Mouse (Mus musculus): ENCODE measurements around the gene Sh3pxd2a. TPM values are rescaled to one million over a fixed set of nuclear protein-coding genes. Genes with fewer than 3 reads are reported as not detected.
A peak's percentile ranks its signal among the peaks of the same experiment; 100 is the strongest.

Gene Sh3pxd2a
- total and polyA plus RNA-seq, 3 experiments, result 3.9 to 11.3 TPM; not detected in 1

DNA sequence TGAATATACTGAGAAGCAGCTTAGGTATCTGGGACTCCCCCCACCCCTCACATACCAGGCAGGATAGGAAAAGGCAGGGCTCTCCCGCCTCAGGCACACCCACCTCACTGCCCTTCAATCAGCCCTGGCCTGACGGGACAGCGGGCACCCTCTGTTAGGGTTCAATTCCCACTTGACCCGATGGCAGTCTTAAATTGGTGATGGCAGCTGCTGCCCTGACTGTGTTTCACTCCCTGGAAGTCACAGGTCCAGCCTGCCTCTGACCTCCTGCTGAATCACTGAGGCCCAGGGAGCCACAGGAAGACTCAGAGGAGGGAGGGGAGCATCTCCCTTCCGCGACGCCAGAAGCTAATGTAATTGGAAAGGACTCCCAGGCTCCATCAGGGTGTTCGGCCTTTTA, 117.6 kb downstream of the Sh3pxd2a start:
- Histone ChIP-seq H3K9me3 (replicated peaks; ENCODE audit: insufficient read depth, low read length) (no peaks in the 10 kb centered on the region), H3K4me3 (ENCODE audit: control insufficient read depth in 1 of 2, insufficient read depth in 1 of 2, low read depth in 2 of 2, low read length in 2 of 2) (no peak overlapping the region), H3K4me1 (ENCODE audit: control insufficient read depth in 1 of 2, insufficient read depth in 2 of 2, low read length in 2 of 2) (peaks cover 0 to 5% of the 10 kb centered on the region in 2 experiments; a peak in 2 of 4 replicates), H3K27ac (ENCODE audit: control insufficient read depth, low read depth, low read length) (no peak overlapping the region), H3K36me3 (ENCODE audit: control insufficient read depth in 1 of 2, insufficient read depth in 2 of 2, low read length in 2 of 2) (no peaks in the 10 kb centered on the region), H3K27me3 (ENCODE audit: control insufficient read depth in 1 of 2, insufficient read depth in 2 of 2, low read length in 2 of 2) (no peaks in the 10 kb centered on the region), H3K9ac (ENCODE audit: control insufficient read depth, low read depth, low read length, poor library complexity, severe bottlenecking) (no peak overlapping the region), H3K79me2 (ENCODE audit: control insufficient read depth, insufficient read depth, low read length, poor library complexity) (no peaks in the 10 kb centered on the region)
- DNase-seq (ENCODE audit: low read depth, low spot score), result no peak
- TF ChIP-seq MYB (IDR thresholded peaks at IDR 0.05; ENCODE audit: low read depth, low read length) (no peak), MAZ (IDR thresholded peaks at IDR 0.05; ENCODE audit: low read depth, low read length) (no peak), JUND (IDR thresholded peaks at IDR 0.05; ENCODE audit: low read depth, low read length) (no peak), MEF2A (IDR thresholded peaks at IDR 0.05; ENCODE audit: extremely low read depth, insufficient replicate concordance, low read depth, low read length, poor library complexity, severe bottlenecking) (no peak), ZMIZ1 (IDR thresholded peaks at IDR 0.05; ENCODE audit: low read depth, low read length) (no peak), CHD2 (IDR thresholded peaks at IDR 0.05; ENCODE audit: low read length) (no peak), TCF12 (IDR thresholded peaks at IDR 0.05; ENCODE audit: low read depth, low read length) (no peak), BHLHE40 (IDR thresholded peaks at IDR 0.05; ENCODE audit: borderline replicate concordance, low read depth, low read length) (no peak), CHD1 (IDR thresholded peaks at IDR 0.05; ENCODE audit: low read depth, low read length) (no peak), MAX (IDR thresholded peaks at IDR 0.05; ENCODE audit: low read length) (no peak), GATA1 (IDR thresholded peaks at IDR 0.05; ENCODE audit: low read depth, low read length) (no peak), TAL1 (IDR thresholded peaks at IDR 0.05; ENCODE audit: low read length) (no peak), POLR2A (IDR thresholded peaks at IDR 0.05; ENCODE audit: control insufficient read depth in 1 of 2, insufficient read depth in 1 of 2, low read depth in 1 of 2, low read length in 2 of 2, poor library complexity in 1 of 2) (no peak), ZKSCAN1 (IDR thresholded peaks at IDR 0.05; ENCODE audit: low read depth, low read length) (no peak)

DNA sequence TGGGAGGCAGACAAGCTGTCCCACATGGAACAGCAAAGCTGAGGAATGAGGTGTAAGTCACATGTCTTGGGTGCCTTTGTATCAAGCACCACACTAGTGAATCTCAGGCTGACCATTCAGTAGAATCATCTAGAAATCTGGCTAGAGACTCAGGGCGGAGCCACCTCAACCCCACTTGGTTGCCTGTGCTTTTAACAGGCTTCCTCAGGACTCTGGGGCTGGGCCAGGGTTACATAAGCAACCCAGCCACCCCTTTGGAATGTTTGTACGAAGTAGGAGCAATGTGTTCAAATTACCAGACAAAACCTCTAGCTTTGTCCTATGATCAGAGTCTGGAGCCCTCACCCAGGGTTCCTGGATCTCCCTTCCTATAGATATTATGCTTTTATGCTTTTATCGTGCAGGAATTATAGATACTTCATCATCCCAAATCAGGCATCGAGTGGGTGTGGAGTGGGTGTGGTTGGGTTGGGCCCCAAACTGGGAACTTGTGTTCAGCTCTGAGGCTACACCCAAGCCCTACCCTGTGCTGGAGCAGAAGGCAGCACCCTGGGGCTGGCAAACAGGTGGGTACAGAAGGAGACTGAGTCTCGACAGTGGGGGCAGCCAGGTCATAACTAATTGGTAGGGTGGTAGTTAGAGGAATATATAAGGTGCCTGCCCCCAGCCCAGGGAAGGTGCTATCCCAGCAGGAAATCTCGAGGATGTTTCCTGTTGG, 118.2 kb downstream of the Sh3pxd2a start:
- no peak overlapping the region for H3K9ac ChIP-seq (ENCODE audit: control insufficient read depth, low read depth, low read length, poor library complexity, severe bottlenecking)
- TF ChIP-seq ZKSCAN1 (IDR thresholded peaks at IDR 0.05; ENCODE audit: low read depth, low read length) (no peak), KAT2A (conservative IDR thresholded peaks at IDR 0.05; ENCODE audit: low read depth, low read length) (no peak), TAL1 (IDR thresholded peaks at IDR 0.05; ENCODE audit: low read length) (no peak), NRF1 (IDR thresholded peaks at IDR 0.05; ENCODE audit: insufficient read depth, low read depth, low read length, poor library complexity, severe bottlenecking) (no peak), HCFC1 (IDR thresholded peaks at IDR 0.05; ENCODE audit: low read depth, low read length) (no peak)
- peak; percentile 37 for DNase-seq (ENCODE audit: low read depth, low spot score)
- H3K9me3 ChIP-seq (replicated peaks; ENCODE audit: insufficient read depth, low read length), result no peaks in the 10 kb centered on the region
- no peaks in the 10 kb centered on the region for H3K79me2 ChIP-seq (ENCODE audit: control insufficient read depth, insufficient read depth, low read length, poor library complexity)
- H3K4me3 ChIP-seq (ENCODE audit: control insufficient read depth in 1 of 2, insufficient read depth in 1 of 2, low read depth in 2 of 2, low read length in 2 of 2), result no peak overlapping the region
- H3K27me3 ChIP-seq (ENCODE audit: control insufficient read depth in 1 of 2, insufficient read depth in 2 of 2, low read length in 2 of 2), result no peaks in the 10 kb centered on the region
- H3K36me3 ChIP-seq (ENCODE audit: control insufficient read depth in 1 of 2, insufficient read depth in 2 of 2, low read length in 2 of 2), result no peaks in the 10 kb centered on the region
- H3K4me1 ChIP-seq (ENCODE audit: control insufficient read depth in 1 of 2, insufficient read depth in 2 of 2, low read length in 2 of 2), result peaks cover 0 to 5% of the 10 kb centered on the region in 2 experiments; a peak in 2 of 4 replicates
- H3K27ac ChIP-seq (ENCODE audit: control insufficient read depth, low read depth, low read length), result no peak overlapping the region
